Mouse (Mus musculus): ENCODE results near the gene St5. TPM values are rescaled to one million over a fixed set of nuclear protein-coding genes. Genes with fewer than 3 reads are reported as not detected.

The St5 gene
- polyA plus RNA-seq, 1 experiment from 2014 or later: 66.9 TPM

DNA sequence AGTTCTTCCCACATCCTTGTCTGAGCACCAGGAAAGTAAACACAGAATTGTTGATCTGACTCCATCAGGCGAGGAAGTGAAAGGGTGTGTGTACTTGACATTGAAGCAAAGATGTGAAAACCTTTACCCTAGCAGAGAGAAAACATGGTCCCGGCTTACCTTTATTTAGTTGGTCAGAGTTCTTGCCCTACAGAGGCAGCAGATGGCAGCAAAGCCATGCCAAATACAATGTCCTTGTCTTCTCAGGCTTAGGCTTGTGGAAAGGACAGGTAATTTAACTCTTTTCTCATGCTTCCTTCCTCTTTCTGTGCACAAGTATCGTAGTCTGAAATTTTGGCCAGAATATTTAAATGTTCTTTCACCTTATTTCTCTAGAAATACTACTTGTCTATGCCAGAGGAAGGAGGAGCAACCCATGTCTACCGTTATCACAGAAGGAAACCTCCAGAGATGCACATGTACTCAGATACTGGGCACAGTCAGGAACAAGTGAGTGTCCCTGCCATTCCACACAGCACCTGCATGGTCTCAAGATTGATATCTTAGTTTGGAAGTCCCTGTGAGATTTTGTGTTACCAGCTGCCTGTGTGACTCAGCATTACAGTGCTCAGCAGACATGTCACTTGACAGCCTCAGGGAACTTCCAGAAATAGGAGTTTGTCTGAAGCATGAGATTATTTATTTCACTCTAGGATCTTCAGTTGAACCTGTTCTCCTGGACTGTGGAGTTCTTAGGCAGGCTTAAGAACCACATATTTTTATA lies 3.8 kb upstream of the St5 start:
- Histone ChIP-seq H3K27ac (ENCODE audit: low read length) (no peak overlapping the region), H3K36me3 (ENCODE audit: control insufficient read depth, insufficient read depth, low read length) (peaks cover 5% of the 10 kb centered on the region; the same call in 1 of the 2 replicates), H3K4me3 (ENCODE audit: low read length) (no peak overlapping the region), H3K9ac (ENCODE audit: low read depth, low read length) (no peak overlapping the region), H3K27me3 (replicated peaks; ENCODE audit: control insufficient read depth, insufficient read depth, low read length) (no peaks in the 10 kb centered on the region), H3K4me2 (ENCODE audit: low read depth, low read length) (no peak overlapping the region), H3K9me3 (ENCODE audit: control insufficient read depth, low read length) (no peaks in the 10 kb centered on the region), H3K4me1 (ENCODE audit: control insufficient read depth, insufficient read depth, low read length) (0 out of 2 replicates have a peak, but pooled peaks cover 9% of the 10 kb centered on the region)
- ATAC-seq: no peak
- WGBS: 39% methylated on average over 4 of the region's 4 CpGs

DNA sequence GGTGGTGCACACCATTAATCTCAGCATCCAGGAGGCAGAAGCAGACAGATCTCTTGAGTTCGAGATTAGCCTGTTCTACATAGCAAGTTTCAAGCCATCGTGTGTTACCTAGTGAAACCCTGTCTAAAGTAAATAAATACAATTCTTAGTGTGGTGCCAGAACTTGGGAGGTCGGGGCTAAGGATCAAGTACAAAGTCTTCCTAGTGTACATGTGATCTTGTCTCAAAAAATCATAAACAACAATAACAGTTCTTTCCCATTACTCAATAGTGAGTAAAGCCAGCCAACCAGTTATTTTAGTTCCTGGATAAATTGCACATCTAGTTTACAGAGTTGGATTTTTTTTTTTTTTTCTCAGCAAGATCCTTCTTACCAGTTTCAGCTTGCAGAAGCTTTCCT lies 1.1 kb upstream of the St5 start:
- 51% methylated on average over 3 of the region's 3 CpGs for WGBS

DNA sequence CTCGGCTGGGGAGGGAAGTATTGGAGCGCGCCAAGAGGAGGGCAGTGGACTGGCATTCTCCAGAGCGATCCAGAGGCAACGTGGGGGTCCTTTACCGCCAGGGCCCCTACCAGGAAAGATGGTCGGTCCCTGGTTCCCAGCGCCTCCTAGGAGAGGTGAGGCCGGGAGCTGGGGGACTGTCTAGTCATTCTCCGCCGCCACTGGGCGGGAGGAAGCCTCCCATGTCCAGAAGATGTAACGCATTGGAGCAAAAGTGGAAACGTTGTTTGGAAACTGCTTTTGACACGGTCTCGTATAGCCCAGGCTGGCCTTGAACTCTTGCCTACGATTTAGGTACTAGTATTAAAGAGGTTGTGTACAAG lies 592 bp upstream of the St5 start:
- 2% methylated on average over 17 of the region's 17 CpGs for WGBS
- no peak for ATAC-seq
- Histone ChIP-seq H3K4me3 (ENCODE audit: low read length) (peak overlapping the region; percentile 74), H3K4me2 (ENCODE audit: low read depth, low read length) (peak overlapping the region; percentile 69), H3K27me3 (replicated peaks; ENCODE audit: control insufficient read depth, insufficient read depth, low read length) (no peaks in the 10 kb centered on the region), H3K27ac (ENCODE audit: low read length) (peak overlapping the region; percentile 78), H3K9ac (ENCODE audit: low read depth, low read length) (peak overlapping the region; percentile 81), H3K9me3 (ENCODE audit: control insufficient read depth, low read length) (no peaks in the 10 kb centered on the region), H3K36me3 (ENCODE audit: control insufficient read depth, insufficient read depth, low read length) (no peaks in the 10 kb centered on the region), H3K4me1 (ENCODE audit: control insufficient read depth, insufficient read depth, low read length) (0 out of 2 replicates have a peak, but pooled peaks cover 9% of the 10 kb centered on the region)

More for the DNA sequence above, 1.1 kb upstream of the St5 start:
- H3K9me3 ChIP-seq (ENCODE audit: control insufficient read depth, low read length): no peaks in the 10 kb centered on the region
- H3K27ac ChIP-seq (ENCODE audit: low read length): no peak overlapping the region
- no peaks in the 10 kb centered on the region for H3K27me3 ChIP-seq (replicated peaks; ENCODE audit: control insufficient read depth, insufficient read depth, low read length)
- H3K4me1 ChIP-seq (ENCODE audit: control insufficient read depth, insufficient read depth, low read length): 0 out of 2 replicates have a peak, but pooled peaks cover 9% of the 10 kb centered on the region
- peak overlapping the region; percentile 74 for H3K4me3 ChIP-seq (ENCODE audit: low read length)
- H3K4me2 ChIP-seq (ENCODE audit: low read depth, low read length): peak overlapping the region; percentile 69
- H3K9ac ChIP-seq (ENCODE audit: low read depth, low read length): peak overlapping the region; percentile 81; the same call in 1 of the 2 replicates
- no peaks in the 10 kb centered on the region for H3K36me3 ChIP-seq (ENCODE audit: control insufficient read depth, insufficient read depth, low read length)
- ATAC-seq: no peak

DNA sequence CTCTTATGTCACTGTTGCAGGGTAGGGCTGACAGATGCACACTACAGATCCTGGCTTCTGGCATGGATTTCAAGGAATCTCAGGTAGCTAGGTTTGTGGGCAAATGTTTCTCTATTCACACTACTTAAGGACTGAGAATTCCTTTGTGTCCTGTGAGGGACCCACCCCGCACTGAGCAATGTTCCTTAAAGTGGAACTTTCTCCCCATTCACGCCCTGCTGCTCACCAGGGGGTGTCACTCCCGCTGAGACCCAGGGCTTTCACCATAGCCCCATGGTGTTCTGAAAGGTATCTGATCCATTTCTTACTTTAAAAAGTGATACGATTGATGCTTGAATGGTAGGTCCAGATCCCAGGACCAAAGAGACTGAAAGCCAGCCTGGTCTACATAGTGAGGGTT lies 684 bp downstream of the St5 start:
- Histone ChIP-seq H3K4me1 (ENCODE audit: control insufficient read depth, insufficient read depth, low read length) (0 out of 2 replicates have a peak, but pooled peaks cover 9% of the 10 kb centered on the region), H3K4me2 (ENCODE audit: low read depth, low read length) (no peak overlapping the region), H3K36me3 (ENCODE audit: control insufficient read depth, insufficient read depth, low read length) (no peaks in the 10 kb centered on the region), H3K9me3 (ENCODE audit: control insufficient read depth, low read length) (no peaks in the 10 kb centered on the region), H3K27ac (ENCODE audit: low read length) (no peak overlapping the region), H3K9ac (ENCODE audit: low read depth, low read length) (no peak overlapping the region), H3K27me3 (replicated peaks; ENCODE audit: control insufficient read depth, insufficient read depth, low read length) (no peaks in the 10 kb centered on the region), H3K4me3 (ENCODE audit: low read length) (no peak overlapping the region; the same call in 1 of the 2 replicates)
- no peak; the same call in 1 of the 2 replicates for ATAC-seq
- WGBS: 49% methylated on average over 4 of the region's 4 CpGs

DNA sequence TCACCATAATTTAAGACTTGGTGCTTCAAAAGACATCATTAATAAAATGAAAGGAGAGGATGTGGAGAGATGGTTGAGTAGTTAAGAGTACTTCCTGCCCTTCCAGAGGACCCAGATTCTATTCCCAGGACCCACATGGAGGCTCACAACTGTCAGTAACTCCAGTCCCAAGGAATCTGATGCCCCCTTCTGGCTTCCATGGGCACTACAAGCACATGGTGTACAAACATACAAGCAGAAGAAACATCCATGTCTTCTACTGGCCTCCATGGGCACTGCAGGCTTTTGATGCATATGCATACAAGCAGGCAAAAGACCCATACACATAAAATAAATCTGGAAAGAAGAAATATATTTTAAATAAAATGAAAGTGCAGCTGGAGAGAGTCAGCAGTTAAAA lies 3.2 kb downstream of the St5 start:
- Histone ChIP-seq H3K4me1 (ENCODE audit: control insufficient read depth, insufficient read depth, low read length) (0 out of 2 replicates have a peak, but pooled peaks cover 7% of the 10 kb centered on the region), H3K4me3 (ENCODE audit: low read length) (no peak overlapping the region), H3K27ac (ENCODE audit: low read length) (no peak overlapping the region), H3K36me3 (ENCODE audit: control insufficient read depth, insufficient read depth, low read length) (no peaks in the 10 kb centered on the region), H3K27me3 (replicated peaks; ENCODE audit: control insufficient read depth, insufficient read depth, low read length) (no peaks in the 10 kb centered on the region), H3K9me3 (ENCODE audit: control insufficient read depth, low read length) (no peaks in the 10 kb centered on the region), H3K4me2 (ENCODE audit: low read depth, low read length) (no peak overlapping the region), H3K9ac (ENCODE audit: low read depth, low read length) (no peak overlapping the region)
- no peak for ATAC-seq

DNA sequence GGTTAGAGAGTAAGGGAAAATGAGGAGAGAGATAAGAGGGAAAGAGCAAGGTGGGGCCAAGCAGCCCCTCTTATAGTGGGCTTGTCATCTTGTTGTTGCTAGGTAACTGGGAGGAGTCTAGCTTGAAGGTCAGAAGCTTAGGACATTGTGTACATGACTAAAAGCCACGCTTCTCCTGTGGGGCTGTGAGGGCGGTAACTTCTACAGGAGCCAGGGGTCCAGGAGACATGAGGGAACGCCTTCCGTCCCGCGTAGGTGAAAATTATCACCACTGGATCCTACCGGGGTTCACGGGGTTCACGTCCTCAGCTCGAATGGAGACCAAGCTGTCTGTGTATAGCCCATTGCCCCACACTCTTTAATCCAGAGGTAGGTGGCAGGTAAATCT lies 8.1 kb downstream of the St5 start:
- no peaks in the 10 kb centered on the region for H3K9me3 ChIP-seq (ENCODE audit: control insufficient read depth, low read length)
- no peak overlapping the region for H3K27ac ChIP-seq (ENCODE audit: low read length)
- no peak overlapping the region for H3K4me2 ChIP-seq (ENCODE audit: low read depth, low read length)
- WGBS: 91% methylated on average over 10 of the region's 10 CpGs
- no peak for ATAC-seq
- no peaks in the 10 kb centered on the region for H3K27me3 ChIP-seq (replicated peaks; ENCODE audit: control insufficient read depth, insufficient read depth, low read length)
- no peak overlapping the region for H3K4me3 ChIP-seq (ENCODE audit: low read length)
- H3K36me3 ChIP-seq (ENCODE audit: control insufficient read depth, insufficient read depth, low read length): no peaks in the 10 kb centered on the region
- H3K4me1 ChIP-seq (ENCODE audit: control insufficient read depth, insufficient read depth, low read length): no peaks in the 10 kb centered on the region
- no peak overlapping the region for H3K9ac ChIP-seq (ENCODE audit: low read depth, low read length)

DNA sequence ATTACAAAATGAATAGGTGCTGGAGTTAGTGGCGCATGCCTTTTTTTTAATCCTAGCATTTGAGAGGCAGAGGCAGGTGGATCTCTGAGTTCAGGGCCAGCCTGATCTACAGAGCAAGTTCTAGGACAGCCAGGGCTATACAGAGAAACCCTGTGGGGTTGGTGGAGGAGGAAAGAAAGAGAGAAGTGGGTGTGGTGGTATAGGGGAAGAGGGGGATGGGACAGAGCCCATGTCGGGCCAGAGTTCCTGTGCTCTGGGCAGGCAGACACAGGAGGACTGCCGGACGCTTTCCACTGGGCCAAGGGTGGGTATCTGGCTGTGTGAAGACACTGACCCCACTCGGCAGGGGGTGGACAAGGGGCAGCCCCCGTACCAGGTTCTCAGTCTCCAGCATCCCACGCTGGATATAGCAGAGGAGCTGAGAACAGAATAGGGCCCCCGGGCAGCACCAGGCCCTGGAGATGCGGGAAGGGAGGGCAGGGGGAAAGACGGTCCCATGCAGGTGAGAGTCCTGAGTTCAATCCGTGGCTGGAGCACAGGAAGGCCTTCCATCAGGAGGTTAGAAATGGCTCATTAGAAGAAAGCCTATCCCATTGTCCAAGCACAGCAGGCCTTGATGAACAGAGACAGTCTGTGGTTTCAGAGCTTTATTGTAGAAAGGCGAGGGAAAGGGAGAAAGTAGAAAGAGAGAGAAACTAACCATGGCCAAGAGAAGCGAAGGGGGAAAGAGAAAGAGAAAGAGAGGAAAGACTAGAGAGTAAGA lies 8.6 kb downstream of the St5 start:
- Histone ChIP-seq H3K4me3 (ENCODE audit: low read length) (no peak overlapping the region), H3K4me2 (ENCODE audit: low read depth, low read length) (no peak overlapping the region), H3K36me3 (ENCODE audit: control insufficient read depth, insufficient read depth, low read length) (no peaks in the 10 kb centered on the region), H3K4me1 (ENCODE audit: control insufficient read depth, insufficient read depth, low read length) (no peaks in the 10 kb centered on the region), H3K27ac (ENCODE audit: low read length) (no peak overlapping the region), H3K9me3 (ENCODE audit: control insufficient read depth, low read length) (no peaks in the 10 kb centered on the region), H3K9ac (ENCODE audit: low read depth, low read length) (no peak overlapping the region), H3K27me3 (replicated peaks; ENCODE audit: control insufficient read depth, insufficient read depth, low read length) (no peaks in the 10 kb centered on the region)
- WGBS: 86% methylated on average over 13 of the region's 13 CpGs
- ATAC-seq: no peak

DNA sequence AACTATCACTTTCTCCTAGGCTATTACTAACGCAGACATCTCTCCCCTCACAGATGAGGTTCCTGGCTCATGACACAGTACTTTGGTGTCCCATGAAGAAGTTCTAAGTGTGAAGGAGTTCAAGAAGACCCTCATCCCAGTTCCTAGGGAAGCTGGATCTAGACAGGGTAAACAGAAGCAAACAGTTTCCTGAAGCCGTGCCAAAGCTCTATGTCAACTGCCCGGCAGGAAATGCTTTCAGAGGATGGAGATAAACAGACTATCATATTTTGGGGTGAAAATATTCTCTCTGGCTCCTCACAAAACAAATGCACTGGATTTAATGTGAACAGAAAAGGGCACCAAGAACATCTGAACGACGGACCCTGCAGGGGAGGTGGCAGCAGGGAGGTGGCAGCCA lies 12.4 kb downstream of the St5 start:
- no peak overlapping the region for H3K4me3 ChIP-seq (ENCODE audit: low read length)
- no peaks in the 10 kb centered on the region for H3K9me3 ChIP-seq (ENCODE audit: control insufficient read depth, low read length)
- 59% methylated on average over 5 of the region's 5 CpGs for whole genome bisulfite sequencing
- H3K4me1 ChIP-seq (ENCODE audit: control insufficient read depth, insufficient read depth, low read length): peaks cover 5% of the 10 kb centered on the region; the same call in 1 of the 2 replicates
- no peaks in the 10 kb centered on the region for H3K36me3 ChIP-seq (ENCODE audit: control insufficient read depth, insufficient read depth, low read length)
- no peak for ATAC-seq
- no peak overlapping the region for H3K9ac ChIP-seq (ENCODE audit: low read depth, low read length)
- H3K27ac ChIP-seq (ENCODE audit: low read length): peak overlapping the region; percentile 46
- H3K4me2 ChIP-seq (ENCODE audit: low read depth, low read length): no peak overlapping the region
- no peaks in the 10 kb centered on the region for H3K27me3 ChIP-seq (replicated peaks; ENCODE audit: control insufficient read depth, insufficient read depth, low read length)

DNA sequence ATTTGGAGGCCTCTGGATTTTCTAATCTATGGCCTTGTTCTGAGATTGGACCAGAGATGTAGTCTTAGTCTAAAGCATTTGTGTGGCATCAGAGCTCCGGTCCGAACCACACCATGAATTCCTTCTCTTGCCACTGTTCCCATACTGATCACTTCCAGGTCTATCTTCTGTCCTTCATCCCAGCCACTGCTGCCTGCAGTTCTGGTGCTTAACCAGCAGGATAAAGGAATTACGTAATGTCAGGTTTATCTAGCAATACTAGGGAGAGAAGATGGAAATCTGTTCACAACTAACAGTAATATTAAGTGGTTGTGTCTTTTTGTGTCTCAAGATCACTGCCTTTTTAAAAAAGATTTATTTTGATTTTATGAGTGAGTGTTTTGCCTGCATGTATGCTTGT lies 13.3 kb downstream of the St5 start:
- no peaks in the 10 kb centered on the region for H3K9me3 ChIP-seq (ENCODE audit: control insufficient read depth, low read length)
- 88% methylated on average over 3 of the region's 3 CpGs for WGBS
- no peak overlapping the region for H3K9ac ChIP-seq (ENCODE audit: low read depth, low read length)
- H3K4me2 ChIP-seq (ENCODE audit: low read depth, low read length): no peak overlapping the region
- no peaks in the 10 kb centered on the region for H3K36me3 ChIP-seq (ENCODE audit: control insufficient read depth, insufficient read depth, low read length)
- no peak overlapping the region for H3K4me3 ChIP-seq (ENCODE audit: low read length)
- H3K4me1 ChIP-seq (ENCODE audit: control insufficient read depth, insufficient read depth, low read length): peaks cover 5% of the 10 kb centered on the region; the same call in 1 of the 2 replicates
- no peaks in the 10 kb centered on the region for H3K27me3 ChIP-seq (replicated peaks; ENCODE audit: control insufficient read depth, insufficient read depth, low read length)
- no peak for ATAC-seq
- no peak overlapping the region for H3K27ac ChIP-seq (ENCODE audit: low read length)
